Mouse (Mus musculus) adrenal gland, adult 8-10 months (tissue): ENCODE measurements around the gene Musk. TPM values are rescaled to one million over a fixed set of nuclear protein-coding genes. Genes with fewer than 3 reads are reported as not detected.
"Not testable (repeated sequence)": the region's sequence is repeated elsewhere in the genome, so short reads cannot be mapped to it uniquely, and the experiment has no call there.

Experiments used
- DNase-seq: peaks from one replicate; pipeline ENCODE4 v3.0.0; 2022
- total RNA-seq, 4 experiments: library from RNA; stranded (reverse); gene quantifications; 2 replicates each; pipeline ENCODE4 v1.2.4; 2022

The Musk gene
- total RNA-seq: under 1 TPM; 0.38 to 0.58 (median 0.41) TPM

DNA sequence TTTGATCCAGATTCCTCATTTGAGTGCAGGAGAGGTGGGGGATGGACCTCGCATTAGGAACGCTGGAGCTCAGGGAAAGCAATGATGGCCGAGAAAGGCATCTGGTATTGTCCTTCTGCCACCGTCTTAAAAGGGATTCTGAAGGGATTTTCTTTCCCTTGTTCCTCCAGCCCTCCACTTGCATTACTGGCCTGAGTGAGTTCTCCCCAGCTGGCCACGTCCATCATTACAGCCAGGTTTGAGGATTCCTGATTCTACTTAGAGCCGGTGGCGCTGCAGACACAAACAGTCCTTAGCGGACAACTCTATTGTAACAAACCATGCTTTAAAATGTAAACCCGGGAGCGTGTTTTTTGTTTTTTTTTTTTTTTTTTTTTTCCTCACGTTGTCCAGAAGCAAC, at the start of gene Musk:
Gene Musk, plus strand, starts transcription at position 274 of the 400 bp plus-strand sequence.
- DNase-seq: no peak

DNA sequence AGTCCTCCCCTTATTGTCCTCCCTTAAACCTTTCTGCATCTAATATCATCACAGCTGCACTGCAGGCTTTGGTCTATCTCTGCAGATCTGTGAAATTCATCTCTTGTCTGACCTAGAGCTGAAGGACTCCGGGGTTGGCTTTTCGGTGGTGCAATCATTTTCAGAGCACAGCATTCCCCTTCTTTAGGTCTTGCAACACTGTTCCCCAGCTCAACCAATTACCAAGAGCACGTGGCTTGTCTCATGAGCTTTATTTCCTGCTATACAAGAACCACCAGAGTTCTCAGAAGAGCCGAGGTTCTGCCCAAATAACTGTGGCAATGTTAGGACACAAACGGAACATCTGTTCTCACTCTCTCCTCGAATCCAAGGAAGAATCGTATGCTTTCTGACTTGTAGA, 45.3 kb upstream of the Musk start:
- peak; percentile 62 for DNase-seq

DNA sequence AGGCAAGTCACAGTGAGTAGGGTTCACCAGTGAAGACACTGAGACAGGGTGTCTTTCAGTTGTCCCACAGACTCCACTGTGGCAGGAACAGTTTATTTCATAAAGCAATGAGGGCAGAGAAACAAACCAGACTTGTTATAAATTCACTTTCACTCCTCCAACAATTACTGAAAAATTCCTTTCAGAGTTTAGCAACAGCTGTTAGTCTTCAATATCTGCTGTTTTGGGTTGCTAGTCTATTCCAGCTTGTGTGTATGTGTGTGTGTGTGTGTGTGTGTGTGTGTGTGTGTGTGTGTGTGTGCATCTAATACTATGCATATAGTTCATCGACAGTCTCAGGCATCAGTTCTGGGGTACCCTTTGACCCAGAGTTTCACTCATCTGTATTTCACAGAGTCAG, 40.2 kb upstream of the Musk start:
- no peak for DNase-seq

DNA sequence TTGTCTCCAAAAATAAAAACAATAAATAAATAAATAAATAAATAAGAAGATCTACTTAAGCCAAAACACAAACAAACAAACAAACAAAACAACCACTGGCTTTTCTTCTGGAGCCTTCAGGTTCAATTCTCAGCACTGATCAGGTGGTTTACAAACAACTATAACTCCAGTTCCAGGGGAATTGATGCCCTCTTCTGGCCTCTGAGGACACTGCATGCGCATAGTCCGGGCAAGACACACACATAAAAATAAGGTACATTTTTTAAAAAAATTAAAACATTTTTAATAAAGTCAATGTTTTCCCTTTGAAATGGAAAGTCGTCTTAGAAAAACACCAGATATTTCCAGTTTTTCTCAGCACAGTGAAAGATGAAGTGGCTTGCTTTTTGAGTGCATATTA, 33.4 kb upstream of the Musk start:
- no peak for DNase-seq

DNA sequence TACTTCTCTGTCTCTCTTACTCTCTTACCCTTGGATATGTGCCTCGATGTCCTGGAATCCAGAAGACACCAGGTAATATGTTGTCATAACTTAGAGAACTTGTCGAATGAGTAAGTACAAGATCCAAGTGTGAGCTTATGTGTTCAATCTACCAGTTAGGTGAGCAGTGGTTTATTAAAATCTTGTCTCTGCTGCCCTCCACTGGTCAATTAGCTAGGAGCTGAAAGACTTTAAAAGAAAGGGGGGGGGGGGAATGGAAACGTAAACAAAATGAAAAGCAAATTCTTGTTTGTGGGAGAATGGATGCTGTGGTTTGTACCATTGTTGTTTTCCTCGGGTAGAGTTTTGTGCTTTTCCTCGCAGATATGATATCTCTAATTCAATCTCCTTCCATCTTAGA, 32.4 kb upstream of the Musk start:
- no peak for DNase-seq

DNA sequence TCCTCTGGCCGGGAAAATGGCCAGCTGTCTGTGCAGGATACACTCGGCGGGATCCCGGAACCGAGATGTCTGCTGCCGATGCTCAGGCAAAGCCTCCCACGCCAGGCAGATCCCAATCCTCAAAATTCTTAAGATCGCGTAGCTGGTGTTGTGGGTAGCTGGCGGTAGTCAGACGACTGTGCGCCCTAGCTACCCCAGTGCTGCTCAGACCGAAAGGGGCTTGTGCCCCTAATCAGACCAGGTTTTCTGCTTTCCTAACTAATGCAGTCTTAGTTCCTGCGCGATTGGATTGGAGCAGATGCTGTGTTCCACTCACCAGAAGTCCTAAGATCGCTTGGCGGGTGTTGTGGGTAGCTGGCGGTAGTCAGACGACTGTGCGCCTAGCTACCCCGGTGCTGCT, 25.0 kb upstream of the Musk start:
- not testable (repeated sequence) for DNase-seq

DNA sequence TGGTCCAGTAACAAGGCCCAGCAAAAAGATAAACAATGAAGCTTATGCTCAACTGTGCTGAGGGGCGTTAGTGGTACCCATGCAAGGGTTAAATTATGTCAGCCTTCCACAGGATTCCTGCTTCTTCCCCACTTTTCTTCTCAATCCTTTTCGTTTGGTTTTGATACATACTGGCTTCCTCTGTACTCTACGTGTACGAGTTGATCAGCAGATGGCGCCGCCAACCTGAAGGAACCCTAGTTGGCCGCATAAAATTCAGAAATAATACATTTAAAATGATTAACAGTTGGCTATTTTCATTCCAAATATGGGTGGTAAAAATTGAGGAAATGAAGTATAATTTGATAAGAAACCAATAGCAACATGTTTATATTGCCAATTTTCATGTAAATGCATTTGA, 19.5 kb upstream of the Musk start:
- DNase-seq: no peak

DNA sequence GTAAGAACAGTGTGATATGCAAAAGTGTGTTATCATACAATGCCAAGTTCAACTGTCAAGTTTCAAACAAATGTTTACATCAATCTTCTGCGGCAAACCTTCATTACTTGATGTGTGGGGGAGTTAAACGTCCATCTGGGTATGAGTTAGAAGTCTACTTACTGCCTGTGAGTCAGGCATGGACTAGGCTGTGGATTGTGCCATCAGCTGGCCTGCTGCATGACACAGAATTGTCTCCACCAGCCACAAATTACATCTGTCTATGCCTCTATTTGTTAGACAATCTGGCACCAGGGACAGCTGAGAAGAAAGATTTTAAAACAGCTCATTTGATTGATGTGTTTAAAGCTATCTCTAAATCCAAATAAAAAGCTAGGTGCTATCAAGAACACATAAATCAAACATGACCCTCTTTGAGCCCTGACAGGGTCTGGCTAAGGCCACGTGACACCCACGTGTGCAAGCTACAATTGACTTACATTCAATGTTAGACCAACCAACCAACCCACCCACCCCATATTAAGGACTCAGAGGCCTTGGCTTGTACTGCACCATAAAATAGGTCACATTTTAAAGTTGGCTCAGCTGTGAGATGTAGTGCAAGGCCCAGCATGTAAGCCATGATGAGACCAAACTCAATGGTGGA, 16.7 kb upstream of the Musk start:
- DNase-seq: no peak

DNA sequence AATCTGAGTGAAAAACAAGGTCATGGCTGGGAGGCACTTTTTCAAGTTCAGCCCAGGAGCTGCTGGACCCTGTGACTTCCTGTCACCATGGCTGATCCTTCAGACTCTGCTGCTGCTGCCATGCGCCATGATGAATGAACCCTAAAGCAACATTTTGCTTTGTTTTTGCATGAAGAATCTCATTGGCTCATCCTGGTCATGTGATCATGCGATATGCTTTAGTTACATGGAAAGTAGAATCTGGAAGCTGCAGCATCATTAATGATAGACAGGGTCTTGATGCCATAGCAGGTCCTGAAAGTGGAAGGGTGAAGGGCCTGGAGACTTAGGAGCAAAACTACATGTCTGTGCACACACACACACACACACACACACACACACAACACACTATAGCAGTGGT, 15.8 kb upstream of the Musk start:
- no peak for DNase-seq

DNA sequence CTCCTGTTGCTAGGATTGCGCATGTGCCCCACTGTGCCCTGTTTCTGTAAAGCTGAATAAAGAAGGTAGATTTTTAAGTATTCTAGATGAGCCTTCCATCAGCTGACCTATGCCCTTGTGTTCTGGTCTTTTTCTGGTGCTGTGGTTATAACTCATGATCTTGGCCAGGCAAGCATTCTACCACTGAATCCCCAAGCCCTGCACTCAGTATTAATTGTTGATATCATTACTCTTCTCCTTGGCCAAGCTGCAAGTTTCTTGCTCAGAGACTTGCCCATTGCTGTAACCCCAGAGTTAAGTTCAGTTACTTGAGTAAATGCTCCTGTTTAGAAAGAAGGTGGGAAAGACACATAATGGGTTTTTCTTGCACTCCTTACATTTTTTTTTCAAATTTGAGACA, 14.8 kb upstream of the Musk start:
- no peak for DNase-seq

DNA sequence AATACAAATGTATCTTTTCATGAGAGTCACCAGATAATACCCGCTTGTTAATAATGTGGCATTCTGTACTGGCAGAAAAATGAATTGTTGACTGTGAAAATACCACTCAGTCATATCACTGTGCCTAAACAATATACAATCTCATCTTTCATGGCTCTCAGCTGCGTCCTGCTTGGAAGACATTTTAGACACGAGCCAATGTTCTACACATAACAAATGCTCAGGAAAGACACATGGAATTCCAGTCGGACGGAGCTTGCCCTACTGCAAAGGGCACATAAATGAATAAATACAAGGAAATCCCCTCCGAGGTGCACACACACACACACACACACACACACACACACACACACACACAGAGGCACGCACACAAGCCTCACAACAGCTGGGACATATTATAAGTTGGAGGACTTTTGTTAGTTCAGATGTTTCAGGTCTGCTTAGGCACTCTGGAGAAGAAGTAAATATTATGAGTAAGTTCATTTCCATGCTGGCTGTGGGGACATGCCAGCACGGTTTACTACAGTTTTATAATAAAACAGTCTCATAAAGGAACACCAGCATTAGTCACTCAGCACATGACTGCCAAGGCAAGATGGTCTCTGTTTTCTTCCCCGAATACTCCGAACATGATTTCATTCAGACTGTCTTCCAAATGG, 14.1 kb upstream of the Musk start:
- DNase-seq: no peak

DNA sequence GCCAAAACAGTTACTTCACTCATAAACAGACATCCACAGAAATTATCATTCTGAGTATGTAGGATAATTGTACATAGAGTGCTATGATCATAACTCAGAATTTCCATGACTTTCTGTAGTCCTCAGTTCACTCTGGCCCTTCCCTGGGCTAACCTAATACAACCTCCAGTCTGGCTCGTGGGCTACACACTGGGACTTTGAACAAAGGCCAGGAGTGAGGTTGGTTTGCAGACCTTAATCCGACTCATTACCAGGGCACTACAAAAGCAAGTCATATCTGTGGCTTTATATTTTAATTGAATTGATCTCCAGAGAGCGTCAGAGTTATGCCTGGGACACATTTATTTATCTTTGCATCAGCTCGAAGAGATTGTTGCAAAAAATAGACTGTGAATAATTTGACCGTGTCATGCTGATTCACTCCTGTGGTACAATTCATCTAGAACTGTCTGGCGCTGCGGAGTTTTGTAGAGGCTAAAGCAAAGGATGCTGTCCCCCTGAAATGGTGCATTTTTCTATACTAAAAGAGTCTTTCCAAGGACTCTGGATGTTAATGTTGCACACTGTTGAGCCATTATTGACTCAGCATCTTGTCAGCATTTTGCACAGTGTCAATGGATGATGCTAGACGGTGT, 10.4 kb upstream of the Musk start:
- DNase-seq: no peak

DNA sequence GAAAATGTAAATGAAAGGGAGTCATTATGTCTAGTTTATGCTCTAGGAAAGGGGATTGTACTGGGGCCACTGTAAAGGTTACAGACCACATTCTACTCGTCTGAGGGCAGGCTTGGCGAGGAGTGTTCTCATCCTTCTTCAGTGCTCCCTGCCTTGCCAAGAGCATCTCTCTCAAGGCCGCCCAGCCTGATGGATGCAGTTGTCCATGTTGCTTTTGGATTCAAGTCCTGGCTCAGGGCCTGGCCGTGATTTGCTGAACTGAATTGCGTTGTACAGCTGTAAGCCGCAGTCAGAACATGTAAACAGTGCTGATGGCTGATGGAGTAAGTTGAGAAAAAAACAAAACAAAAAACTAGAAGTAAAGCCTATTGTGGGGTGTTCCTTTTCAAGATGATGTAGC, 7.4 kb upstream of the Musk start:
- DNase-seq: peak; percentile 13

DNA sequence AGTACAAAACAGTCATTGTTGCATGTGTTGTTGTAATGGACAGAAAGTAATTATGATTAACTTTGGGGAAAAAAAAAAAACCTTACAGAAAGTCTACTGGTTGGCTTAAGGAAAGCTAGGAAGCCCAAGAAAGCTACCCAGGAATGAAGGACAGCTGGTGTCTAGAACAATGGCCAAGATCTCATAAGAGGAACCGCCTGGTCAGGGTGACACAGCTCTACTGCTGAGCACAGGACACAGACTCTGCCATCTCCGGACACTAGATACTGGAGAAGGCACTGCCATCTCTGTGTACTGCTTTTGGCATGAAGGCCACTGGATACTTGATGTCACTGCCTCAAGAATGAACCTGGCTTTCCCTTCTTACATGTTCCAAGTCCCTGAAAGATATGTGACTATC, 5.6 kb upstream of the Musk start:
- no peak for DNase-seq

DNA sequence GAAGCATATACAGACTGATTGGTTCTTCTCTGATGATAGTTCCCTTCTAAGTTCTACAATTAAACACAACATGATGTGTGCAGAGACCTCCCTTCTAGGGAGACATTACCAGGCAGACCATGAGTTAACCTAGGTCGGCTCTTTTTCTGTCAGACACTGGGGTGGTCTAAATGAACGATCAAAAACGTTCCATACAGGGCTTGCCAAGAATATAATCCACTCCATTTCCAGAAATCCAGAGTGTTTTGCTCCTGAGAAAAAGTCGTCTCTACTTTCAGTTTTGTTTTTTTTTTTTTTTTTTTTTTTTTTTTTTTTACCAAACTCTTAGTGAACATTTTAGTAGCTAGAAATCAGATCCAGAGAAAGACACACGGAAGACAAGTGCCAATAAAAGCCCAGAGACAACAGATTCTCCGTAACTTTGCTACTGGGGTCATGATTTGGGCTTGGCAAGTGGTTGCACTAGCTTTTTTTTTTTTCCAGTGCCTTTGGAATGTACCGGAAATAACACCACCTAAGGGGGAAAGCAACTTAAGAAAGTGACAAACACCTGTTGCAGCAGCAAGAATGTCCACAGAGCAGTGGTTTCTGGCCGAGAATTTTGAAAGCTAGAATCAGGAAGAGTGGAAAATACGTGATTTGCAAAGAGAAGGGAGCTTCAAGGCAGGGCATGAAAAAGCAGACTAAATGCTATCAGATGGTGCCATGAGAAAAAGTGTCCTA, 769 bp downstream of the Musk start:
- no peak for DNase-seq

DNA sequence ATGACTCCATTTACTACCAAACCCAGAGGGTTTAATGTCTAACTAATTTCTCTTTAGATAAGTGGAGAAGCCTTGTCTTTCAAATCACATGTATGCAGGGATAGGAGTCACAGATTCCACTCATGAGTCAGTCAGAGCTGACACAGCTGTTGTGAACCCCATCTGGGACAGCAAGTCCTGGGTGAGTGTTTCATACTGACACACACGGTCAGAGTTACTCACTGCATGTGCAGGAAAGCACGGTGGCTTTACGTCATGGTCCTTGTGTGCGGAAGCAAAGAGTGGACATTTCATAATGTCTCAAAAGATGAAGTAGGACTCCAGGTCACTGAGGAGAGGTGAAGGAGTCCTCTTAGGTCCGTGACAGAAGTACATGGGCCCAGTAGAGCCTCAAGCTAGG, 3.0 kb downstream of the Musk start:
- no peak for DNase-seq

DNA sequence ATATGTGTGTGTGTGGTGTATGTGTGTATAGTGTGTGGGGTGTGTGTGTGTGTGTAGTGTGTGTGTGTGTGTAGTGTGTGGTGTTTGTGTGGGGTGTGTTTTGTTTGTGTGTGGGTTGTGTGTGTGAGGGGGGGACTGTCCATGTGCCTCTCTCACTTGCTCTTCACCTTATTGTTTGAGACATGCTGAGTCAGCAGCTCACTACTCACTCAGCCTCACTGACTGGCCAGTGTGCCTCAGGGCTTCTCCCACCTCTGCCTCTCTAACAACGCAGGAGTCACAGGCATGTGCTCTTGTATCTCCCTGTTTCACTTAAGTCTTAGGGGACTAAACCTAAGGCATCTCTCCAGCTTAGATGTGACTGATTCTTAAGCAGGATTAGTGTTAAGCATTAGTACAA, 6.1 kb downstream of the Musk start:
- no peak for DNase-seq

DNA sequence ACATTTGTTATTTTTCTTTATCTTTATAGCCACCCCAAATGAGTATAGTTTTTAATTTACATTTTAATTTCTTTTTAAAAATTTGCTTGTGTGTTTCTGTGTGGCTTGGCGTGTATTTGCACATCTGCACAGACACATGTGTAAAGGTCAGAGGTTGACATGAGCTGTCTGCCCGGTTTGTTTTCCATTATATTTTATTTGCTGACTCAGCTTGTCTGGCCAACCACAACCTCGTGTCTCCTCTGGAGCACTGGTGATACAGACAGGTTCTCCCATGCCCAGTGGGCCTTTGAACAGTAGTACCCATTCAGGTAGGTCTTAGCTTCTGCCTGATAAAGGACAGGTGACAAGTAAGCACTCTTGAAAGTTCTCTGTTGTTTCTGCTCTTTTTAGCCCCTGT, 7.3 kb downstream of the Musk start:
- DNase-seq: no peak

DNA sequence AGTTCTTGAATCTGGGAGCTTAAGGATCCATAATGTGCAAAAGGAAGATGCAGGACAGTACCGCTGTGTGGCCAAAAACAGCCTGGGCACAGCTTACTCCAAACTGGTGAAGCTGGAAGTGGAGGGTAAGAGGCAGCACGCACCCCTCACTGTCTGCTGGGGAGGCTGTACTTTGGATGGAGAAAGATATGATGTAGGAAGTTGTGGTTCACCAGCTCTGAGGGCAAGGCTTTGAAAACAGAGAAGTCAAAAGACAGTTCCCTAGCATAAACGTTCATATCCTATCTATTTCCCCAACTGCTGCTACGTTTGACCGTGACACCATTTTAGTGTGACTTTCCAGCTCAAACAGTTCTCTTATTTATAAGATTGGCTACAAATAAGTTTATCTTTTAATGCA, 18.1 kb downstream of the Musk start:
- DNase-seq: no peak

DNA sequence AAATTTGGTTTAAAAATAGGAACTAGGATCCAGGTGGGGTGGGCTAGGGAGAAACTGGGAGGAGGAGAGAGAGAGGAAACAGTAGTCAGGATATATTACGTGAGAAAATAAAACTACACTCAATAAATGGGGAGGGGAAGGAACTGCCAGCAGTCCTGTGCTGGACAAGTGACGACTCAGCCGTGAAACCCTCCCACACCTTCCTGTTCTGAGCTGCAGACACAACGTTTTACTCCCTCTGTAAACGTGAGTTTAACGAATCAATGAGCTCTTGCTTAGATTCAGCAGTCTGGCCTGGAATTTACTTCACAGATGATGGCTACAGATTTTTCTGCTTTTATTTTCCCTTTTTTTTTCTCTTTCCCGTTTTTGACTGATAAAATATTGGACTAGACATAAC, 18.8 kb downstream of the Musk start:
- DNase-seq: no peak

DNA sequence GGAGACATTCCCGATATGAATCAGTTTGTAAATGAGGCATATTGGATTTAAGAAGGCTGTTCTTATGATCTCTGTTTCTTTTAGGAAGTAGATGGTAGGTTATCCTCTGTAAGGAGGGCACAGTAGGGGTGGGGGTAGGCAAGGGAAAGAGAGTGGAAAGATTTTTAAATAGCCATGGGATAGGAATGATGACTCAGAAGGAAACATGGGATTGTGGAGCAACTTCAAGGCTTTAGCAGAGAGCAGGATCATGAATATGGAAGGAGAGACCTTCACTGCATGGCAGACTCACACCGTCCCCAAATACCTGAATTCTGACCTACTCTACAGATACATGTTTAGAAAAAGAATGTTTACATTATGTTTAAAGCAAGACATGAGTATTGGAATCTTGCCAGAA, 21.7 kb downstream of the Musk start:
- no peak for DNase-seq

DNA sequence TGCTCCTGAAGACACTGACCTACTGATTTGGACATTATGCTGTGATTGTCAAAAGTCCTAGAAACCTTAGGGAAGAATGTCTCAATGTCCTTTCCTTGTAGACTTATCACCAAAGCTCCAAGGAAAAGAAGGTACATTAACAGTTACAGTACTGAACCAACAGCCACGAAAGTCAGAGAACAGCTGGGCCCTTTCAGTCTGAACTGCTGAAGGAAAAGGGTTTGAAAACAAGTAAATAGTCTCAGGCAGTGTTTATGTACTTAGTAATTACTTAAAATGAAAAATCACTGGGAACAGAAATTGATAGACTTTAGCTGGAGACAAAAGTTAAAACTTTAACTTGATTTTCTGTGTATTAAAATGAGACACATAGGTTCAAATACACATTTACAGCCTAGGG, 27.6 kb downstream of the Musk start:
- DNase-seq: no peak

DNA sequence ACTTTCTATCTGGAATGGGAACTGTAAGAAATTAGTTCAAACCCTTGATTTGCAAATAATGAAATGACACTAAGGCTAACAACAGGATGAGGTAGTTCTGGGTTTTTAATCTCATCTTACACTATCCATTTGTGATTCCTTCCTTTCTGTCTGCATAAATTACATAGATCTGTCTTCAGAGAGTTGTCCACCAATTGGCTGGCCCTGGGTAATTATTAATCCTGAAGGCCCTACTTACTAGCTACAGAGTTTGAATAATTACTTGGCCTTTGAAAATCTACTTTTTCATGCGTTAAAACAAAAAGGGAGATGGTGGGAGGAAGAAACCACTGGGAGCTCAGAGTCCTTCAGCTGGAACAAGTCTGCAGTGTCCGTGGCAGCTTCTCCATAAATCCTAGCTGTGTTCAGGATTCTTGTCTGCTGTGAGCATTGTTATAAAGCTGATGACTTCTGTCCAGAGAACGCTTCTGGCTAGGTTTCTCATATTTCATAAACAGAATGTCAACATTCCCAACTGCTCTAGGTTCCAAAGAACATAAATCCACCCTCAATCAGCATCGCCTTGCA, 29.3 kb downstream of the Musk start:
- no peak for DNase-seq
